Comparison of ENCODE assay signal across 8 mouse cellular contexts in the genomic region with DNA sequence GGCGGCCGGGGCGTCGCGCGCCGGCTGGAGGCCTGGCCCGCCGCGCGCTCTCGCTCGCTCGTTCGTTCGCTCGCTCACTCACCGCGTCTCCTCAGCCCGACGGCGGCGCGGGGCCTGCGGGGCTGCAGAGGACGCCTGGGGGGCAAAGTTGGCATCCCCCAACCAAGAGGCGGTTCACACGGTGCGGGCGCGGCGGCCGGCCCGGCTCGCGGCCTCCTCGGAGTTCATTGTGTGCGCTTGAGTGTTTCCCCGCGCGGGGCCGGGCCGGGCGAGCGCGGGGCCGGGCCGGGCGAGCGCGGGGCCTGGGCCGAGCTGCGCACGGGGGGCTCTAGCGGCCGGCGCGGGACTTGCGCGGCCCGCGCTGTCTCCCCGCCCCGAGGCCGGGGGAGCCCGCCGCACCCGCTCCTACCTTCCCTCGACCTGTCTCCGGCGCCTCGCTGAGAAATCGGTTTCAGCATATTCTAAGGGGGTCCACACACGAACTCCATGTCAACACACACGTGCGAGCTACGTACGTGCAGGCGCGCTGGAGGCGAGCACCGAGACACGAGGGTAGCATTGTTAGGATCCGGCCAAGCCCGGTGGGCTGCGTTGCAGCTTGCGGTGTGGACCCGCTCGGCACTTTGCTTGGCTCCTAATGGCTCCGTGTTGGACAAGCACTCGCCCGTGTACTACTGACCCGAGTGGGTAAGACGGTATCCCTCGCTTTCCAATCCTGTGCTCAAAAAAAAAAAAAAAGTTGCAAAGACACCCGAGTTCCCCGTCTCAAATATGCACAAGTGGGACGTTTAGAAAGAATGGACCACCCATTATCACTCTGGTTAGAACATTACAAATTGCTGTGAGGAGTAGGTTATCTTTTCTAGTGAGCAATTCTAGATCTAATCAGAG. TPM values are rescaled to one million over a fixed set of nuclear protein-coding genes. Genes with fewer than 3 reads are reported as not detected.
DNase-seq lines count a peak whose midpoint lies in the region; ATAC-seq and TF ChIP-seq lines count a peak whose summit lies in the region.

Gene Zmynd11 (minus strand): TSS at position 685 of the 891 bp plus-strand sequence.

- no peaks in the 10 kb centered on the region for H3K36me3 ChIP-seq in E14TG2a.4 (ENCODE audit: insufficient read depth, low read length)
- H3K36me3 ChIP-seq in forebrain, embryonic 15.5 days = no peaks in the 10 kb centered on the region
- no peaks in the 10 kb centered on the region for H3K36me3 ChIP-seq in neural tube, embryonic 14.5 days (ENCODE audit: control insufficient read depth, insufficient read depth, low read length)

- ATAC-seq in forebrain, embryonic 15.5 days (replicated peaks) = peak; percentile 83
- ATAC-seq in neural tube, embryonic 14.5 days (ENCODE audit: low read depth) = peak; percentile 89

- H3K4me3 ChIP-seq in E14TG2a.4 (replicated peaks; ENCODE audit: low read length) = peak within 1 kb of the TSS; percentile 87
- H3K4me3 ChIP-seq in forebrain, embryonic 15.5 days = peak within 1 kb of the TSS; percentile 97
- peak within 1 kb of the TSS; percentile 88 for H3K4me3 ChIP-seq in lung, adult 2 months (replicated peaks; ENCODE audit: extremely low read depth, low read depth, low read length)
- H3K4me3 ChIP-seq in neural tube, embryonic 14.5 days (ENCODE audit: low read depth, low read length) = peak within 1 kb of the TSS; percentile 92

- intact Hi-C loops in heart, postnatal 10 days (cut with DNase I) = no loop called here

- H3K9ac ChIP-seq in forebrain, embryonic 15.5 days (replicated peaks) = peak within 1 kb of the TSS; percentile 96
- peak within 1 kb of the TSS; percentile 100 for H3K9ac ChIP-seq in neural tube, embryonic 14.5 days (replicated peaks; ENCODE audit: low read depth, low read length)

- no peak for TF ChIP-seq CTCF in E14TG2a.4 (conservative IDR thresholded peaks at IDR 0.05; ENCODE audit: low read length)
- no peak for TF ChIP-seq CTCF in lung, adult 2 months (IDR thresholded peaks at IDR 0.05; ENCODE audit: insufficient read depth, low read length)

- H3K9me3 ChIP-seq in E14TG2a.4 (ENCODE audit: low read length) = no peaks in the 10 kb centered on the region
- no peaks in the 10 kb centered on the region for H3K9me3 ChIP-seq in forebrain, embryonic 15.5 days
- no peaks in the 10 kb centered on the region for H3K9me3 ChIP-seq in neural tube, embryonic 14.5 days (ENCODE audit: control insufficient read depth, low read length)

- WGBS in forebrain, embryonic 15.5 days = under 1% methylated on average over 82 of the region's 98 CpGs
- under 1% methylated on average over 88 of the region's 98 CpGs for WGBS in lung, adult 2 months
- WGBS in neural tube, embryonic 14.5 days = under 1% methylated on average over 89 of the region's 98 CpGs

- TF ChIP-seq POLR2A in lung, adult 2 months (IDR thresholded peaks at IDR 0.05; ENCODE audit: borderline replicate concordance, extremely low read depth, low read depth, low read length) = no peak

- peaks cover 33% of the 10 kb centered on the region for H3K27me3 ChIP-seq in E14TG2a.4 (ENCODE audit: insufficient read depth, low read length)
- no peaks in the 10 kb centered on the region for H3K27me3 ChIP-seq in forebrain, embryonic 15.5 days
- H3K27me3 ChIP-seq in neural tube, embryonic 14.5 days (ENCODE audit: control insufficient read depth, insufficient read depth, low read length) = no peaks in the 10 kb centered on the region

- DNase-seq in c-Kit-positive CD71-positive TER-119-positive erythroid progenitor cells, embryonic 14.5 days (ENCODE audit: low spot score) = peak; percentile 16
- peak; percentile 66 to 74 for DNase-seq in heart, postnatal 10 days
- peak; percentile 64 to 80 for DNase-seq in kidney, postnatal 4 days
- peak; percentile 67 for DNase-seq in lung, adult 2 months
- peak; percentile 70 for DNase-seq in testis, postnatal 10 days (ENCODE audit: low spot score)

- H3K27ac ChIP-seq in forebrain, embryonic 15.5 days (replicated peaks) = peak within 1 kb of the TSS; percentile 99
- peak within 1 kb of the TSS; percentile 99 for H3K27ac ChIP-seq in neural tube, embryonic 14.5 days (ENCODE audit: low read depth, low read length)

- peaks cover 16% of the 10 kb centered on the region for H3K4me1 ChIP-seq in E14TG2a.4 (replicated peaks; ENCODE audit: low read depth, low read length)
- peaks cover 39% of the 10 kb centered on the region for H3K4me1 ChIP-seq in forebrain, embryonic 15.5 days
- H3K4me1 ChIP-seq in lung, adult 2 months (ENCODE audit: control insufficient read depth, insufficient read depth, low read length) = peaks cover 14% of the 10 kb centered on the region
- H3K4me1 ChIP-seq in neural tube, embryonic 14.5 days (ENCODE audit: control insufficient read depth, insufficient read depth, low read length) = peaks cover 25% of the 10 kb centered on the region

- H3K4me2 ChIP-seq in forebrain, embryonic 15.5 days (replicated peaks) = peak within 1 kb of the TSS; percentile 49
- H3K4me2 ChIP-seq in neural tube, embryonic 14.5 days (ENCODE audit: low read depth, low read length) = peak within 1 kb of the TSS; percentile 79

RNA-seq across cellular contexts. Expression of gene Zmynd11, which starts in this region (rescaled TPM):
- polyA plus RNA-seq in forebrain, embryonic 15.5 days (2015; fragmentation: Nextera tagmentation; extraction: Ambion mirVana) = 179 and 187 TPM in 2 replicates
- total RNA-seq in heart, postnatal 10 days (2021) = 100 to 1,000 TPM; 136 to 143 TPM
- polyA plus RNA-seq in lung, adult 2 months (2012; rRNA removed) = 47.9 and 62.0 TPM in 2 replicates
- polyA plus RNA-seq in neural tube, embryonic 14.5 days (2014; fragmentation: Nextera tagmentation; extraction: Ambion mirVana) = 163 and 165 TPM in 2 replicates

Comparison
In these comparisons a context has a peak if more than half of its experiments do, and no peak if none do; other contexts are left out.
1. Peak in every context shown above with its lines: DNase-seq, ATAC-seq, H3K4me3 ChIP-seq and H3K27ac ChIP-seq.
2. DNase-seq: peak in every context shown above with its lines; median percentile 72 in kidney, postnatal 4 days; 70 in heart, postnatal 10 days; 70 in testis, postnatal 10 days; 67 in lung, adult 2 months; 16 in c-Kit-positive CD71-positive TER-119-positive erythroid progenitor cells, embryonic 14.5 days.